Mouse (Mus musculus) testis, adult 10 weeks (tissue): ENCODE results near the gene Mtnr1b. TPM values are rescaled to one million over a fixed set of nuclear protein-coding genes. Genes with fewer than 3 reads are reported as not detected.

Experiments used
- polyA plus RNA-seq: library from polyadenylated mRNA; stranded (reverse); fragments of 350-450 nt; fragmentation: Illumina TruSeq; extraction: RNeasy Lipid Tissue Mini Kit (QIAGEN cat#74804); gene quantifications from one replicate; pipeline ENCODE4 v1.2.3, GENCODE M21; 2014; ENCODE audit warnings: low read depth, low replicate concordance

The Mtnr1b gene
- polyA plus RNA-seq, result not detected

GRCm38 (mm10) chr9:15874506-15875160, at the start of gene Mtnr1b:
Mtnr1b (minus strand) TSS chr9:15874556.

Other genes with a start within 250 kb of the Mtnr1b start
- 424 TPM for gene Deup1, start 246.6 kb downstream of the Mtnr1b start, polyA plus RNA-seq
- 11.4 TPM for gene Slc36a4, start 164.8 kb downstream of the Mtnr1b start, polyA plus RNA-seq